Mouse (Mus musculus): ENCODE results near the gene Efcab11.
"Not testable (repeated sequence)": the region's sequence is repeated elsewhere in the genome, so short reads cannot be mapped to it uniquely, and the experiment has no call there.

Gene Efcab11

DNA sequence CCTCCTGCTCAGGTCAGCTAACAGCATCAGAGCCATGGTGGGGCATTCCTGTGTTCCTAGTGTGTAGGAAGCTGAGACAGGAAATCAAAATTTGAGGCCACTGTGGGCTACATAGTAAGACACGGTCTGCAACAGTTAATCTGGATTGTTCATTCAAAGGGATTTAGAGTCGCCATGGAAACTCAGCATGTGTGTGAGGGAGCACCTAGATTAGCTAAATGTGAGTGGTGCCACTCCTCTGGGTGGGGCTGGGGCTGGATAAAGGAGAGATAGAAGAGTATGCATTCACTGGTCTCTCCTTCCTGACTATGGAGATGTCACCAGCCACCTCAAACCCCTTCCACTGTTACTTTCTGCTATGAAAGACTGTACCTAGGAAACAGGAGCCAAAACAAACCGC, 10.8 kb downstream of the Efcab11 start:
- DNase-seq, result no peak

DNA sequence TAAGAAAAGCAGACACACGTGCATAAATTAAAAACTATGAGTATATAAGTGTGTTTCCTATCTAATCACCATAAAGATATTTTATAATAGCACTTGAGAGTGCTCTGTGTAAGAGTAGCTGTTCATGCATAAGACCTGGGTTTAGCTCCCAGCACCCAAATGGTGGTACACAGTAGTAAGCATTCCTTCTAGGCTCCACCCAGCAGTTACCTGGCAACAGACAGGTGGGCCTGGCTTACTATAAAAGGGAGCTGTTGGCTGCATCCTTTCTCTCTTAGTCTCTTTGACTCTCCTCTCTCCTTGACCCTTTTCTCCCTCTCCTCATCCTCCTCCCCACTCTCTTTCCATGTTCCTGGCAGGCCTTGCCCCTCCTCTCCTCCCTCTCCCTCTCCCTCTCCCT, 15.4 kb downstream of the Efcab11 start:
- no peak for DNase-seq

DNA sequence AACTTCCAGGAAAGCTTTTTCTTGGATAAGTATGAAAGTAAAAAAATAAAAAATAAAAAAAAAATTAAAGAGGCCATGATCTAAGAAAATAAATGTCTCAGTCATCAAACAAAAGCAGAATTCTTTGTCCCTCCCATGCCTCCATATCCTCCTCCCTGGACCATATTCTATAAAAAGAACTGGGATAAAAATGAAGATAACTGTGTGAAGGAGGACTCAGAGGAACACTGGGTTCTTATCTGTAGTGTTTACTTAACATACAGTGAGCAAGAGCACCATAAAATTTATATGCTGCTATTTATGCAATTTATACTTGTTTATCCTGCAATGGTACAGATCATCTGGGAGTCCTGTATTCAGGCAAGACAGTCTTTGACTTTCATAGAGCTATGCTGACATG, 19.6 kb downstream of the Efcab11 start:
- DNase-seq, result no peak

DNA sequence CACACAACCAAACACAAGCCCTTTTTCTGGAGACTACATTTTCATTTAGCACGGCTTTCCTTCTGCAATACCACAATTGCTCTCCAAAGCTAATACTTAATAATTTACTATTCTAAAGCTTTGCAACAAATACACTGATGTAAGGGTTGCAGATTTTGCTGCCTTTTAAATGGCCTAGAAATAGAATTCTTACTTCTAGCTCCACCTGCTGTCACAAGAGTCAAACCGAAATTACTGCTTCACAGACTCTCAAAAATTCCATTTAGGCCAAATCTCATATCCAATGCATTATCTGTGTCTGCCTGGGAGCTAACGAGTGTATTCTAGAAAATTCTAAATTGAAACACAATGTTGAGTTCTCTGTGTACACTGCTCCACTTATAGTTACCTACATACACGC, 23.3 kb downstream of the Efcab11 start:
- no peak for DNase-seq

DNA sequence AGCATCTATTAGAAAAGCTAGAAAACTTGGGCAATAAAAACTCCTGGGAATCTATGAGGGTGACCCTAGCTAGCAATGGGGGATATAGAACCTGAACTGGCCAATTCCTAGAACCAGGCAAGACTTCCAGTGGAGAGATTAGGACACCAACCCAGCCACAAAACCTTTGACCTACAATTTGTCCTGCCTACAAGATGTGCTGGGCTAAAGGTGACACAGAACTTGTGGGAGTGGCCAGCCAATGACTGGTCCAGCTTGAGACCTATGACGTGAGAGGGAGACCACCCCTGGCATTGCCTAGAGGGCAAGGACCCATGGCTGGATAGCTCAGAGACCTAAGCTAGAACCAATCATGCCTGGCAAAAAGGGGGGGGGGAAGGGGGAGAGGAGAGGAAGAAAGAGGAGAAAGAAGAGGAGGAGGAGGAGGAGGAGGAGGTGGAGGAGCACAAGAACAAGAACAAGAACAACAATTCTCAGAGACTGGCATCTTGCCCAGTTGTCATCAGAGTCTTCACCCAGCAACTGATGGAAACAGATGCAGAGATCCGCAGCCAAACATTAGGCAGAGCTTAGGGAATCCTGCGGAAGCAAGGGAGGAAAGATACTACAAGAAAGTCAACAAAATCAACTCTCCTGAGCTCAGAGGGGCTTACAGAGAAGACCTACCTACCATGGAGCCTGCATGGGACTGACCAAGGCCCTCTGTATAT, 24.7 kb downstream of the Efcab11 start:
- no peak for DNase-seq

DNA sequence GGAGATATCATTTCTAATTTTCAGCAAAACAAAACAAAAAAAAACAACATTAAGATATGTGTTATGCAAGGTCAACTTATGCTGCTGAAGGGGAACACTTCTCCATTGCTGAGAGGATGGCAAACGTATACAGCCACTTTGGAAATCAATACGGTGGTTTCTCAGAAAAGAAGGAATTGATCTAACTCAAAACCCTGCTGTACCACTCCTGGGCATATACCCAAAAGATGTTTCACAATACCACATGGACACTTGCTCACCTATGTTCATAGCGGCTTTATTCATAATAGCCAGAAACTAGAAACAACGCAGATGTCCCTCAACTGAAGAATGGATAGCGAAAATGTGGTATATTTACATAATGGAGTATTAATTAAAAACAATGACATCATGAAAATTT, 25.6 kb downstream of the Efcab11 start:
- DNase-seq, result no peak

DNA sequence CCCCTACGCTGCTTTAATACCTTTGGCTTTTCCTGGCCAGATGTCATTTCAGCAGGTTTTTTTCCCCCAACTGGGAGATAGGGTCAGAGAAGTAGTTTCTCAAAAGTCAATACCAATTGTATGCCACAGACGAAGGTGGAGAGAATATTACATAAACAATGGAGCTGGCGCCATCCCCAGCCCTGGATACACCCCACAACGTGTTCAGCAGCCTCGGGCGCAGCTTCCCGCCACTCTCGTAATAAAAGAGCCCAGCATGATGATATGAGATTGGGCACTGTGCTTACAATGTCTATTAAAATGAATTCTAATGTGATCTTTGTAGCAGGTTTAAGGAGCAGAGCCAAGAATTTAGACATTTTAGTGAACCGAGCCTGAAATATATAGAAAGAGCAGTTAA, 28.2 kb downstream of the Efcab11 start:
- no peak for DNase-seq

DNA sequence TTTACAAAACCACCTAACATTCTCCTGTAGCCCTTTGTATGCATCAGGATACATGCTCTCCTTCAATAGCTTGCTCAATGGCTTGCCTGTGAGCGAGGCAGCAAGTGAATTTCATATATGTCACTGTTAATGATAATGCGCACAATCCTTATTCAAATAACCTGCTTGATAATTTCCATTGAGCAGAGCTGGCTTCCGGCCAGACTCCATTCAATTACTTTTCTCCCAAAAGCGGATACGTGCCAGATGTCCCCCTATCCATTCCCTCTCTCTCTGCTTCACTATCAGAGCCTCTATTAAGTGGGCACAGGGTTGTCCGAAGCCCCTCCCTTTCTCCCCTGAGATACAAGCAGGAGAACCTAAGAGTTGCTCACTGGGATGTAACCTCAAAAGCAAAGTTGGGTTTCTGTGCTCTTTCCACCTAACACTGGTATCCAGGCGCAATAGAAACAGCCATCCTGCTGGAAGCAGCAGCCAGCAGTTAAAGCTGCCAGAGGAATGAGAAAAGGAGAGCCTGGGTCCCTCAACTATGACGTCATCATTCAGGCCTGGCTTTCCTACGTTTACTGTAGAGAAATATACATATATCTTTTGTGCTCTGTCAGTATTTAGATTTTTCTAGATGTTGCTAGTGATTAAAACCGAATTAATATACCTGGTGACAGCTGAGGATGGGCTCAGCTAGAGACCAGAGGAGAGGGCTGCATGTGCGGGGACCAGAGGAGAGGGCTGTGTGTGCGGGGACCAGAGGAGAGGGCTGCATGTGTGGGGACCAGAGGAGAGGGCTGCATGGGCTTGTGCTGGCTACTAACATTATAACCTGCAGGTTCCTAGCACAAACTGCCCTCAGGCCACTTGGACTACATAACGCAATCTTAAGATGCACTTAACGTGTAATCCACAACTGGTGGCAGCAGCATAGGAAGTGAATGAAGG, 30.6 kb downstream of the Efcab11 start:
- no peak for DNase-seq

DNA sequence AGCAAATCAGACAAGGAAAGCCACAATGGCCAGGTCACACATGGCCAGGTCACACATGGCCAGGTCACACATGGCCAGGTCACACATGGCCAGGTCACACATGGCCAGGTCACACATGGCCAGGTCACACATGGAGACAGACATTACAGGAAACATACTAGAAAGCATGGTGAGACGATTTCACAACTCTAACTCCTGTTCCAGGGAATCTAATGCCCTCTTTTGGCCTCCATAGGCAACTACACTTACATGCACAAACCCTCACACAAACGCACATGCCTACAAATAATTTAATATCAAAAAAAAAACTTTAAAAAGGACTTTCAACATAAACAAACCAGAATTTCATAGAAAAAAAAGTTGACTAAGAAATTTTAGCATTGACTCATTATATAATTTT, 34.2 kb downstream of the Efcab11 start:
- DNase-seq, result no peak

DNA sequence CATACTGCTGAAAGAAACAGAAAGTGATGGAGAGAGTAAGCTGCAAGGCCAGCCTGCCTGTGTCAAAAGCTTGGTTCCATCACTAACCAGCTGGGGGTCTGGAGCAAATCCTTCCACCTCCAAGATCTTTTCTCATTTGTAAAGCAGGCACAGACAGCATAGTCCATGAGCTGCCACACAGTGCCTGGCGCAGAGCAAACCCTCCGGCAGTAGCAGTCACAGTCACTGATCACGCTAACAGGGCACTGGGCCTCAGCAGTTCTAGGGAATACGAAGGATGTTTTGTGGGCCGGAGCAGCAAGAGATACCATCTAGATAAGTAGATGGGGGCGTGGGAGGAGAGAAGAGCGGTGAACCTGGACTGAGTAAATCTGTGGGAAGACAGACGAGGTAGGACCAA, 39.3 kb downstream of the Efcab11 start:
- no peak for DNase-seq

DNA sequence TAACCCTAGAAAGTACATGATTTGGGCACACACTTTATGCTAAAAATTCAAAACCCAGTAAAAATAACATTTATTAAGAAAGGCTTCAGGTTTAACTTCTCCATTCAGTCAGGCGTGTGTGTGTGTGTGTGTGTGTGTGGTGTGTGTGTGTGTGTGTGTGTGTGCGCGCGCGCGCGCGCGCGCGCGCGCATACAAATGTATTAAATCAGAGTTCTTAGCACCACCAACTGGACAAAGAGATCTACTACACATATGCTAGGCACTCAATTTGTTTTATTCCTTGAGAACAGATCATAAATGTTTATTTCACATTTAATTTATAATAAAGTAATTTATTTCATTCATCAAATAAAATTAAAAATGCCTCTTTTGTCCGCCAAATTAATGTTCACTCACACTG, 45.5 kb downstream of the Efcab11 start:
- peak; percentile 20 for DNase-seq

DNA sequence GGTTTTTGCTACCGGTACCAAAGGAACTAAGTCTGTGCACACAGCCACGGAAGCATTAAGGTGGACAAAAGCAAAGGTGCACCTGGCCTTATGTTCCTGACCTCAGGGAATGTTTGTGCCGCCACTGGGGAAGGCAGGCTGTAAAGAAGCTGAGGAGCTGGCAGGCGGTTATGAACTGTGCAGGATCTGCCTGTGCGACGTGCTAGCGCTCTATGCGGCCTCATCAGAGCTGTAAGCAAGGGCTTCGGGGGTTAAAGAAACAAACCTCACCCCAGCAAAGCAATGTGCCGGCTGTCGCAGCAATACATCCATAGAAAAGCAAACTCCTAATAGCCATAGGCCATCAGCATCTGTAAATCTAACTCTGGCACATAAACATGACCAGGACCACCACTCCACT, 46.1 kb downstream of the Efcab11 start:
- no peak for DNase-seq

DNA sequence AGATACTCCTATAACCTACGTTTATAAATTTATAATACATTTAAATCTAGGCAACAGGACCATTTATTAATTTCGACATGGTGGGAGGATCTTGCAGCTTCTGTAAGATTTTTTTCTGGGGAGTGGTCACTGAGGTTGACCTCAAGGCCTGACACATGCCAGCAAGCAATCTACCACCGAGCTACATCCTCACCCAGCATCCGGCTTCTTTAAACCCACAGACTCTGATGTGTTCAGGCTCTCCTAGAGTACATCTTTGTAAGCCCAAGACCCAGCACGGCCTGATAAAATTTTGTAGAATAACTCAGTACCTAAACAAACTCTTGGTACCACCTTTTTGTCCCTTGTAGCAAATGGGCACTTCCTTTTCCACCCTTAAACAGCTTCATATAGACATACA, 46.7 kb downstream of the Efcab11 start:
- DNase-seq, result no peak

DNA sequence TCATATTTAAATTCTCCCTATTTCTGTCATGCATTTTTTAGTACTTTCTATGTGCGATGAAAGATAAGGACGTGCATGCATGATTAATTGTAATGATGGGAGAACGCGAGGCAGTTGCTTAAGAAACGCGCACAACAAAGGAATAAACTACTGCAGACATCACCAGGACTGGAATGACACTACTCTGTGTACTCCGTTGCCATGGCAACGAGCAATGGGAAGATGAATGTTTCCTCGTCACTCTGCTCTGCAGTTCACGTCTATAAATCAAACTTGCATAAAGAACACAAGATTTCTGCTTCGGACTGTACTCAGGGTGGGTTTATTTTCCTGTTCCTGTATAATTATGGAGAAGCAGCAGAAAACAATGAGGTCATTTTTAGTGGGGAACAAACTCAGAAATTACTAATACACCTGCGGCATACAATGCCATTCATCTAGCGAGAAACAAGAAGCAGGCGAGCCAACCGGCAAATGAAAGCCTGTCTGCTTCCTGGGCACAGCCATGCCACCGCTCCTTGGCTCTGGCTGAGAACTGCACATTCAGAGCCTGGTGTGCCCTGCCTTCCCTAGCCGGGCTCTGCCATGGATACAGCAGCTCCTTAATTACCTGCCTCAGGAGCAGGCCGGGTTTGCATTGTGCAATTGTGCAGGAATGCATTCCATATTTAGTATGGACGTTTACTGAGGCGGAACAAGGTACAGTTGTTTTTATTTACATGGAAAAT, 47.7 kb downstream of the Efcab11 start:
- peak; percentile 61 for DNase-seq

DNA sequence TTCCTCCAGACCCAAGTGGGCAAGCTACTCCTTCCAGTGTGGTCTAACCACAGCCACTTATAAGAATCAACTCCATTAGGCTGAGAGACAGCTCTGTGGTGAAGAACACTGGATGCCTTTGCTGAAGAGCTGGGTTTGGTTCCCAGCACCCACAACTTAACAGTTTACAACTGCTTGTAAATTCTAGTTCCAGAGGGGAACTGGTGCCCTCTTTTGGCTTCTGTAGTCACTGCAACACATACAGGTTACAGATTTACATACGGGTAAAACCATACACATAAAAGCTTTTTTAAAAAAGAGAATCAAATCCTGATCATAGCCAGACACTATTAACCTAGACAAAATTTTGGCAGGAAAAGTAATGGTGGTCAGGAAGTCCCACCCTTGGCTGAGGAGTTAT, 50.8 kb downstream of the Efcab11 start:
- DNase-seq, result no peak

DNA sequence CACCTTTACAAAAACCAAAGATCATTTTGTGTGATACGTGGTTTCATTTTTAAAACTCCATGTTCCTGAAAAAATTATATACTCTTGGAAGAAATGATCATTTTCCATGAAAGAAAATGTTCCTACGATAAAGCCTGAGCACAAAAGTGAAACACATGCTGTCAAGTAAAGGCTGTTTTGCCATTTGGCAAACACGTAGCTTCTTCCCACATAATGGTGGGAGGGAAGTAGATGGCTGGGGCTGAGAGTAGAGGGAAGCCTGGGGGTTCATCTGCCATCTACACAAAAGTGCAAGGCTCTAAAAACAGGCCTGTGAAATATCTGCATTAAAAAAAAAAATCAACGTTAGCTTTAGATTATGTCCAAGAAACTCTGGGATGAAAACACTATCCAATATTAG, 61.6 kb downstream of the Efcab11 start:
- DNase-seq, result no peak

DNA sequence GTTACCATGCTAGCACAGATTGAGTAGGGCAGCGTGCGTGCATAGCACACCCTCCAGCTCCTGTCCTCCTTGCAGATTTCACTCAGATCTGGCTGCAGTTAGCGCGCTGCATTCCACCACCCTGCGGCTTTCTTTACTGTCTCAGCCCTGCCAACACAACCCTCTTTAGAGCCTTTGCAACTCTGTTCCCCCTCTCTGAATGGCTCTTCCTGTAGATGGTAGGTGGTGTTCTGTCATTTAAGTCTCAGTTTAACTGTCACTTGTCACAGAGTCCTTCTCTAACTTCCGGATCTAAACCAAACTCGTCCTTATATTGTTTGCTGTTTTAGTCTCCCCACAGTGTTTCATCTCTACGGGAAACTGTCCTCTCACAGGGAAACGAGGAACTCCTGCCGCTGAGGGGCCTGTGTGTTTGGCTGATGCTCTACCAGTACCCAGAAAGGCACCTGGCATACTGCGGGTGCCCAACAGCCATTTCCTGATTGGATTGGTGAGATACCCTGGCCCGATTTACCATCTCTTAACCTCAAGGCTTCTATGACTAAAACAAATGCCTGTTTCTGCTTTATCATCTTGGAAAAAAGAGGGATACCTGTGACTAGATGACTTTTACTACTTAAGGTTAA, 62.8 kb downstream of the Efcab11 start:
- DNase-seq, result no peak

DNA sequence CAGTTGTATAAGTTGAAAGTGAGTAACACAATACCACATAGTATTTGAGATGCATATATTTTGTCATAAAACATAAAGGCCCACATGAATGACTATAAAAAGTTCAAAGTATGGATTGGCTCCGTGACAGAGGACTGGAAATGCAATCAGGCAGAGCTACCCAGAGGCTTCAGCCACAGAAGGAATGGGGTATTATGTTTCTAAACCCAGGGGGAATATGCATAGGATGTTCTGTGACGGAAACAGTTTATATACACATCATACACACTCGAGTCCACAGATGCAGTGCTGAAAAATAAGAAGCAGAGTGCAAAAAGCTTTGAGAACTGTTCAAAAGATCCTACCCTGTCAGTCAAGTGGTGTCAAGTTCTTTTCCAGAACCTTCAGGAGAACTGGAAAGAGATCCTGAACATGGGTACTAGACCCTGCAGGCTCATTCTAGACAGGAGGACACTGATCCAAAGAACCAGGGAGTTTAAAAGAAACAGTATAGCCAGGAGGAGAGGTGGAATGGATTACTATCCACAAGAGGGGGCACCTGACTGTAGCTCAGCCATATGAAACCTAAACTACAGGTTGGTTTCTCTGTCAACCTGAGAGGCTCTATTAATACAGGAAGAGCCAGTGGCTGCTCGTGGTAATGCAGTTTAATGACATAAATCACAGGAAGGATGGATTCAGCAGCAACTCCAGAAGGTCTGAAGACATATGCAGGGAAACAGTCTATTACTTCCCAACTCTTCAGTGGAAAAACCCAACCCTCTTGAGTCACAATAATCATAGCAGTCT, 64.9 kb downstream of the Efcab11 start:
- DNase-seq, result no peak

DNA sequence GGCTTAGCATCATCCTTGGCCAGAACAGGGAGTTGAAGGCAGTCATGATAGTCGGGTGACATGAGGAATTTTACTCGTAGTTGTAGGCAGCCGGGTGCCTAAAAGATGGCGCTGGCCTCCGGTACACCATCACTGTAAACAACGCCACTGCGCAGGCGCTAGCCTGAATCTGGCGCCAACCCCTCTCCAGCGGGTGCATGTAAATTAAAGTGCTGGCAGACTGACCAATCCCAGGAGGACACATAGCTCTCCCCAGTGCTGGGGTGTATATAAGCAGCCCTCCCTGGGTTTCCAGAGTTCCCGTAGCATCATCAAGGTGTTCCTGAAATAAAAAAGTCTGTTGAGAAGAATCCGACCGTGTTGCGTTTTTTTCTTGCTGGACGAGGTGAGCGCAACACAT, 66.2 kb downstream of the Efcab11 start:
- not testable (repeated sequence) for DNase-seq

DNA sequence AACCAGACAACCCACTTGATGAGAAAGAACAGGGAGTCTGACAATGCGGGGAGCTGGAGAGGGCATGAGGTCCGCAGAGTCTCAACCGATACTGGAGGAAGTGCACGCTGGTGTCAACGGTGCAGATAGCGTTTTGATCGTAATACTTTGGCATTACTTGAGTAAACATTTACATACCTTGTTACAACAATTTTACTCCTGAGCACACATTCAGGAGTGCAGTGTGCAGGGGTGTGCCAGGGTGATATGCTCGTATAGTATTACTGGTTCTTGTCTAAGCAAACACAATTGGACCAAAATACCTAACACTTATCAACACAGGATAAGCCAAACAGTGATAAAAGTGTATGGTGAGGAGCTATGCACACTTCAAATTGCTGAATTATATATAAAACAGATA, 69.0 kb downstream of the Efcab11 start:
- DNase-seq, result no peak

DNA sequence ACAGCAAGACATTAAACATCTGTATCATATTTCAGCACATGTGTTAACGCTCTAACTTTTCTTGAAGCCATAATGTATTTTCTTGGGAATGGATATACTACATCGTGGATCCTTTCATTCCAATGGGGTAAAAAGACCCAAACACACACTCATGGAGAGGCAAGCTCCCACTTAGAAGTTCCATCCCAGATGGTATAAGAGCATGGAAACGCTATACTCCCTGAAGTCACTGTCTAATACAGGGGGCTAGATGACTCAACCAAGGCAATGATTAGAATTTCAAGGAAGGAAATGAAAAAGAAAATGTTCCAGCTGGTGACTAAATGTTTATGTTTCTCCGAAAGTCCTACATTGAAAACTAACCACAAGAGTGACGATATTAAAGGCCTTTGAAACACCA, 76.3 kb downstream of the Efcab11 start:
- DNase-seq, result no peak

DNA sequence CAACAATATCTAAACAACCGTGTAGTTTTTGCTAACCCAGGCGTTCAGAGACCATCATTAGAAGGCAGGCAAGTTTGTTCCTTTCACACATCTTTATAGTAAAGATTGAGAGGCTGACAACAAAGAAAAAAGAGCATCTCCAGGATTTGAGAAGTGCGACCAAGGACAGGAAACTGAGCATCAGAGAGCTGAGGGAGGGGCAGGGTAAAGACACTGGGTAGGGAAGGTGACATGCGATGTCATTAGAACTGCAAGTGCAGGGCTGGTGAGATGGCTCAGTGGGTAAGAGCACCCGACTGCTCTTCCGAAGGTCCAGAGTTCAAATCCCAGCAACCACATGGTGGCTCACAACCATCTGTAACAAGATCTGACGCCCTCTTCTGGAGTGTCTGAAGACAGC, 77.5 kb downstream of the Efcab11 start:
- DNase-seq, result not testable (repeated sequence)
